Mouse (Mus musculus) olfactory bulb, adult 2 months (tissue): Measurements from ENCODE around the gene Rps6kl1. TPM values are rescaled to one million over a fixed set of nuclear protein-coding genes. Genes with fewer than 3 reads are reported as not detected.
A peak's percentile ranks its signal among the peaks of the same experiment; 100 is the strongest.

Experiments
- H3K27ac ChIP-seq: fragments of 200-500 bp; 2 replicates; pipeline ENCODE4 v1.5.1; 2012; ENCODE audit warnings: low read depth, low read length; ENCODE audit not compliant: insufficient read depth
- H3K4me1 ChIP-seq: fragments of 200-500 bp; 2 replicates; pipeline ENCODE4 v1.6.1; 2012; ENCODE audit warnings: low read length; ENCODE audit not compliant: control insufficient read depth, insufficient read depth
- H3K4me3 ChIP-seq: fragments of 200-500 bp; 2 replicates; pipeline ENCODE4 v1.5.1; 2012; ENCODE audit warnings: mild to moderate bottlenecking, low read depth, low read length, moderate library complexity; ENCODE audit not compliant: insufficient read depth
- CTCF ChIP-seq: fragments of 200-500 bp; IDR thresholded peaks from 2 replicates; pipeline ENCODE4 v1.5.1; 2012; ENCODE audit warnings: low read depth, mild to moderate bottlenecking, low read length, moderate library complexity; ENCODE audit not compliant: insufficient read depth
- POLR2A ChIP-seq: fragments of 200-500 bp; IDR thresholded peaks from 2 replicates; pipeline ENCODE4 v1.6.1; 2012; ENCODE audit warnings: mild to moderate bottlenecking, low read depth, low read length, moderate library complexity; ENCODE audit not compliant: insufficient read depth
- WGBS: fragments of 180-500 bp; shearing (Covaris S2); methylation state at CpG from one replicate; pipeline ENCODE4 v1.1.7; 2018; 5-methylcytosine and 5-hydroxymethylcytosine counted together
- polyA plus RNA-seq: library from polyadenylated mRNA; stranded (reverse); fragments of >200 nt; gene quantifications from 2 replicates; pipeline ENCODE4 v1.2.4, GENCODE M21; 2012; ENCODE audit warnings: low replicate concordance; ENCODE audit not compliant: missing spikeins, insufficient read depth, insufficient read length

The Rps6kl1 gene
- polyA plus RNA-seq, 1 experiment: not detected

GRCm38 (mm10) chr12:85092214-85092613 is 58.9 kb downstream of the Rps6kl1 start:
- WGBS: 8% methylated on average over 3 of the region's 3 CpGs

GRCm38 (mm10) chr12:85091190-85091589 is 59.9 kb downstream of the Rps6kl1 start:
- H3K4me1 ChIP-seq: peaks cover 3% of the 10 kb centered on the region
- WGBS: 88% methylated on average over 3 of the region's 3 CpGs
- TF ChIP-seq CTCF (no peak), POLR2A (no peak)

More at GRCm38 (mm10) chr12:85092214-85092613, 58.9 kb downstream of the Rps6kl1 start:
- Histone ChIP-seq H3K27ac (no peak overlapping the region), H3K4me3 (no peak overlapping the region), H3K4me1 (peaks cover 3% of the 10 kb centered on the region)
- no peak for TF ChIP-seq POLR2A
- 0 out of 2 replicates have a peak, but pooled peaks have one; percentile 42 for TF ChIP-seq CTCF

GRCm38 (mm10) chr12:85087845-85088244 is 63.2 kb downstream of the Rps6kl1 start:
- 96% methylated on average over 12 of the region's 12 CpGs for WGBS
- Histone ChIP-seq H3K4me3 (no peak overlapping the region), H3K27ac (no peak overlapping the region), H3K4me1 (no peaks in the 10 kb centered on the region)
- TF ChIP-seq CTCF: no peak
- TF ChIP-seq POLR2A: no peak

More at GRCm38 (mm10) chr12:85091190-85091589, 59.9 kb downstream of the Rps6kl1 start:
- Histone ChIP-seq H3K4me3 (no peak overlapping the region), H3K27ac (no peak overlapping the region)

Other genes with a start within 250 kb of the Rps6kl1 start
- gene Fcf1, start 180.4 kb downstream of the Rps6kl1 start, polyA plus RNA-seq: not detected in 2 replicates
- not detected in 2 replicates for gene Arel1, start 180.4 kb downstream of the Rps6kl1 start, polyA plus RNA-seq
- 139 and 435 TPM in 2 replicates for gene Ylpm1, start 154.9 kb downstream of the Rps6kl1 start, polyA plus RNA-seq
- not detected in 2 replicates for gene Prox2, start 40.5 kb downstream of the Rps6kl1 start, polyA plus RNA-seq
- not detected in 2 replicates for gene Dlst, start 40.4 kb downstream of the Rps6kl1 start, polyA plus RNA-seq
- not detected in 2 replicates for gene Pgf, start 26.5 kb upstream of the Rps6kl1 start, polyA plus RNA-seq
- gene Eif2b2, start 68.2 kb upstream of the Rps6kl1 start, polyA plus RNA-seq: not detected in 2 replicates
- not detected in 2 replicates for gene Mlh3, start 119.3 kb upstream of the Rps6kl1 start, polyA plus RNA-seq
- gene Acyp1, start 137.2 kb upstream of the Rps6kl1 start, polyA plus RNA-seq: not detected in 2 replicates
- gene Zc2hc1c, start 137.3 kb upstream of the Rps6kl1 start, polyA plus RNA-seq: not detected in 2 replicates
- not detected in 2 replicates for gene Nek9, start 188.1 kb upstream of the Rps6kl1 start, polyA plus RNA-seq
- not detected in 2 replicates for gene Tmed10, start 223.6 kb upstream of the Rps6kl1 start, polyA plus RNA-seq